Mouse (Mus musculus) hindbrain, embryonic 15.5 days (tissue): ENCODE results near the gene Sult3a1. TPM values are rescaled to one million over a fixed set of nuclear protein-coding genes. Genes with fewer than 3 reads are reported as not detected.

Source experiments
- polyA plus RNA-seq: library from polyadenylated mRNA; unstranded; fragments of >200 nt; fragmentation: Nextera tagmentation; extraction: Ambion mirVana; gene quantifications from 2 replicates; pipeline ENCODE4 v1.2.1, GENCODE M21; 2015

The Sult3a1 gene
- polyA plus RNA-seq, 1 experiment from 2014 or later = not detected

Other genes with a start within 250 kb of the Sult3a1 start
- 21.2 and 21.5 TPM in 2 replicates for gene Clvs2, start 233.0 kb upstream of the Sult3a1 start, polyA plus RNA-seq
- not detected in 2 replicates for gene Sult3a2, start 71.0 kb upstream of the Sult3a1 start, polyA plus RNA-seq
- gene Rsph4a, start 47.4 kb downstream of the Sult3a1 start, polyA plus RNA-seq = 0.79 and 1.9 TPM in 2 replicates
- 19.7 and 19.9 TPM in 2 replicates for gene Zup1, start 93.5 kb downstream of the Sult3a1 start, polyA plus RNA-seq
- 118 and 121 TPM in 2 replicates for gene Rwdd1, start 161.9 kb downstream of the Sult3a1 start, polyA plus RNA-seq
- gene Trappc3l, start 179.9 kb downstream of the Sult3a1 start, polyA plus RNA-seq = 0.25 TPM in 1 of 2 replicates, not detected in the other
- not detected in 2 replicates for gene Calhm4, start 186.6 kb downstream of the Sult3a1 start, polyA plus RNA-seq
- gene Calhm5, start 238.8 kb downstream of the Sult3a1 start, polyA plus RNA-seq = 0.71 and 0.83 TPM in 2 replicates